Mouse (Mus musculus) embryonic facial prominence, embryonic 13.5 days (tissue): Measurements from ENCODE around the gene Gm20517. TPM values are rescaled to one million over a fixed set of nuclear protein-coding genes. Genes with fewer than 3 reads are reported as not detected.

Source experiments
- ATAC-seq: fragments of 200-750 bp; cut with Nextera tagmentation; 2 replicates; pipeline ENCODE4 v1.8.0; 2017; ENCODE audit warnings: low read depth; ENCODE audit not compliant: insufficient number of reproducible peaks, insufficient read depth, low FRiP score, low TSS enrichment
- H3K27ac ChIP-seq: fragments of 300-500 bp; sonication (generic); 2 replicates; pipeline ENCODE4 v1.5.1; 2015; ENCODE audit warnings: moderate library complexity, mild to moderate bottlenecking, inconsistent platforms
- H3K27me3 ChIP-seq: fragments of 300-500 bp; sonication (generic); 2 replicates; pipeline ENCODE4 v1.6.1; 2015; ENCODE audit warnings: mild to moderate bottlenecking, inconsistent platforms
- H3K36me3 ChIP-seq: fragments of 300-500 bp; sonication (generic); 2 replicates; pipeline ENCODE4 v1.6.1; 2015; ENCODE audit warnings: mild to moderate bottlenecking, inconsistent platforms
- H3K4me1 ChIP-seq: fragments of 300-500 bp; sonication (generic); 2 replicates; pipeline ENCODE4 v1.6.1; 2015; ENCODE audit warnings: inconsistent platforms
- H3K4me2 ChIP-seq: fragments of 300-500 bp; sonication (generic); 2 replicates; pipeline ENCODE4 v1.6.1; 2015; ENCODE audit warnings: moderate library complexity, mild to moderate bottlenecking, inconsistent platforms
- H3K4me3 ChIP-seq: fragments of 300-500 bp; sonication (generic); 2 replicates; pipeline ENCODE4 v1.5.1; 2015; ENCODE audit warnings: mild to moderate bottlenecking, inconsistent platforms
- H3K9ac ChIP-seq: fragments of 300-500 bp; sonication (generic); 2 replicates; pipeline ENCODE4 v1.6.1; 2015; ENCODE audit warnings: mild to moderate bottlenecking, inconsistent platforms
- H3K9me3 ChIP-seq: fragments of 300-500 bp; sonication (generic); 2 replicates; pipeline ENCODE4 v1.6.1; 2016; ENCODE audit warnings: inconsistent platforms
- WGBS: fragments of 180-500 bp; shearing (Covaris S2); methylation state at CpG from one replicate; pipeline ENCODE4 v1.1.7; 2015; ENCODE audit warnings: mixed read lengths; 5-methylcytosine and 5-hydroxymethylcytosine counted together
- polyA plus RNA-seq: library from polyadenylated mRNA; unstranded; fragments of >200 nt; fragmentation: Nextera tagmentation; extraction: Ambion mirVana; gene quantifications from 2 replicates; pipeline ENCODE4 v1.2.1, GENCODE M21; 2015

Gene Gm20517
- polyA plus RNA-seq, 1 experiment from 2014 or later, result 0.96 TPM

DNA sequence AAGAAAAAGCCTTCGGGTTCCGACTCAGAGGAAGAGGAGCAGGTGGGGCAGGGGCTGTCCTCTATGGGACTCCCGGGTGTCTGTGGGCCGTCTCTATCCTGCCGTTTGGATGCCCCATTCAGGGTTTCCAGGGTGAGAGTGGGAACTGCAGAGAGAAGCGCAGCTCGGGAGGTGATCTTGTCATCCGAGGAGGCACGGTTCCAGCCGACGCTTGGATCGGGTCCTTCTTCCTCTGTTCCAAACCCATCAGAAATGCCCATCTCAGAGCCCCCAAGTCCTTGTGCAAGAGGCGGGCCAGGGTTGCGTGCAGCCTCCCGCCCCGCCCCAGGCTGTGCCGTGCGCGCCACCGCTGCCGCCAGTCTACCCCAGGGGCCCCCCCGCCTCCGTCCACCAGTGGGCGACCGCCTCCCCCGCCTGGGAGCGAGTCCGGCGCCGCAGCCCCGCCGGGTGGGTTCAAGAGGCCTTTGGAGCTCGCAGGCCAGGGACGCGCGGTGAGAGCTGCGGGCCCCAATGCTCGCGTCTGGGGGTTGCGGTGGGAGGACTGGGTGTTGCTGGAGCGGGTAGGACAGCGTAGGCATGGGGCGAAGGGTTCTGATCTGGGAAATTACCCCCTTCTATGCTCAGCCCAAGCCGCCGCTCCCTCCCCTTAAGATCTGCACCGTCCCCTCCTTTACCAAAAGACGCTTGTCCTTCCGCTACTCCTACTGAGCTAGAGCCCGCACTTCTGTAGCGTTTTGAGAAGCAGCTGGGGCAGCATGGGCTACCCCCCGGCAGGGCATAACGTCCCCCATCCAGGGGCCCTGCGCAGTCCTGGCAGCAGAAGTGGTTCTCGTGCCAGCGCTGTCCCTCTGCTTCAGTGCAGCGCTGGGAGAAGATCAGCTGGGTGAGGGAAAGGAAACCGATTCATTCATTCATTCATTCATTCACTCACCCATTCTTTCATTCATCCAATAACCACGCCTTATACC, 77.5 kb downstream of the Gm20517 start, which contains the start of gene Frs3:
Gene Frs3 (plus strand): TSS at position 423 of the 968 bp plus-strand sequence.
- Histone ChIP-seq H3K27ac (peak within 1 kb of the TSS; percentile 86), H3K4me3 (peak within 1 kb of the TSS; percentile 89), H3K27me3 (peaks cover 12% of the 10 kb centered on the region), H3K9ac (peak within 1 kb of the TSS; percentile 86), H3K36me3 (peaks cover 22% of the 10 kb centered on the region), H3K9me3 (no peaks in the 10 kb centered on the region), H3K4me1 (peaks cover 28% of the 10 kb centered on the region), H3K4me2 (peak within 1 kb of the TSS; percentile 98)
- 2% methylated on average over 57 of the region's 58 CpGs for WGBS
- ATAC-seq, result peak; percentile 68

DNA sequence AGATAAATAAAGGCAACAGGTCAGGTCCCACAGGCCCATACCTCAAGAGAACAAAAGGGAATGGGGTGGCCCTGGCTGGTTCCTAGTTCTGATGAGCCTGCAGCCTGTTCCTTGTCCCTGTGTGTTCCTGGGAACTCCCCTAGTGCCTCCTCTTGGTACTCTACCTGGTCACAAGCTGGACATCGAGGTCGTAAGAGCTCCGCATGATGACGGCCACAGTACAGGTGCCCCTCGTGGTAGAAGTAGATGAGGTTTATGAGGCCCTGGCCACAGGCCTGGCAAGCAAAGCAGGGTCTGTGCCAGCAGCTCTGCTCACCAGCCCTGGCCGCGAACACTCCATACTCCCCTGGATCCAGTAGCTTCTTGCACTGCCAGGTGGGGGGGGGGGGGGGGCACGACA, 78.5 kb downstream of the Gm20517 start:
- Histone ChIP-seq H3K9me3 (no peaks in the 10 kb centered on the region), H3K4me2 (peak overlapping the region; percentile 98), H3K9ac (no peak overlapping the region), H3K4me1 (peaks cover 34% of the 10 kb centered on the region), H3K27ac (no peak overlapping the region), H3K36me3 (peaks cover 12% of the 10 kb centered on the region), H3K27me3 (peaks cover 13% of the 10 kb centered on the region), H3K4me3 (peak overlapping the region; percentile 89)
- WGBS, result 81% methylated on average over 8 of the region's 8 CpGs
- ATAC-seq, result no peak

DNA sequence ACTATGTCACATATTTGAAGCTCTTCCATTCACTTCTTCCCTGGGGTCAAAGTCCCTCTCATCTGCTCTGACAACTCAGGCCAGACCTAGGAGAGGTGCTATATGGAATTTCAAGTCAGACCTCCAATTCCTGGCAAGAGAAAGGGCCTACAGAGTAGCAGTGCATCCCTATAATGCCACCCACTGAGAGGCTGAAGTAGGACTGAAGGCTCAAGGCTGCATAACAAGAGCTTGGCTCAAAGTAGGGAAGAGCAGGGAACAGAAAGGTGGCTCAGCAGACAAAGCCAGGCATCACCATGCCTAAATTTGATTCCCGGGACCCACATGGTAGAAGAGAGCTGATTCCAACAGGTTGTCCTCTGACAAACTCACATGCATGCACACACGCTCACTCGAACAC, 80.3 kb downstream of the Gm20517 start:
- Histone ChIP-seq H3K4me1 (peaks cover 37% of the 10 kb centered on the region), H3K27me3 (peaks cover 13% of the 10 kb centered on the region), H3K9me3 (no peaks in the 10 kb centered on the region), H3K36me3 (no peaks in the 10 kb centered on the region; the same call in 1 of the 2 replicates), H3K4me3 (no peak overlapping the region), H3K4me2 (no peak overlapping the region), H3K27ac (no peak overlapping the region), H3K9ac (no peak overlapping the region)
- WGBS, result 90% methylated on average over 3 of the region's 3 CpGs
- no peak for ATAC-seq

DNA sequence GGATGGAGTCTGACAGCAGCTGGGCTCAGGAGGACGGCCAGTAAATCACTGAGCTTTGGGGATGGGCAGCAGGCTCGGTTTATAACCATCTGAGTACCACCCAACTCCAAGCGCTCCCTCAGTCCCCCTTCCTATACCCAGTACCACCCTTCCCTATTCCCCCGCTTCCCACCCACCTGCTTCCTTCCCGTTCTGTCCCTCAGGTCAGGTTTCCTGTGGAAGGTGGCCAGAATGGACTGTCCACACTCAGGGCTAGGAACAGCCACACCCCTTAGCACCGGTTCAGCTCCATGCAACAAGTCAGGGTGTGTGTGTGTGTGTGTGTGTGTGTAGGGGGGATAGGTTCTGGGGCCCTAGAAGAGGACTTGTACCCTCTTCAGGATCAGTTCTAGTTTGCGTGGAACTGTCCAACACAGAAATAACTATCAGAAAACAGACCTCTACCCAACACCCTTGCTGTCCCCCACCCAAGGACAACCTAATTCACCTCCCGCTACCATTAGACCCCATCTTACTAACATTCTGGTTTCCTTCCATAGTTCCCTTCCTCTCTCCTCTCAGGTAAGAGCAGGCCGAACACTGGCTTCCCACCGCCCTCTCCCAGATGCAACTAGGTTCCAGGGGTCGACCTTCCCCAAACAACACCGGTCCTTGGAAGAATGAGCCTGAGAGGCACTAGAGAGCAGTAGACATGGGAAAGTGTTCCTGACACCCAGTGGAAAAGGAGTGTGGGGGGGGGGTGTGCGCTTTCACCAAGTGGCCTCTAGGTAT, 82.5 kb downstream of the Gm20517 start:
- Histone ChIP-seq H3K4me3 (peak overlapping the region; percentile 68), H3K4me2 (peak overlapping the region; percentile 75), H3K9me3 (no peaks in the 10 kb centered on the region), H3K27me3 (peaks cover 13% of the 10 kb centered on the region), H3K36me3 (peaks cover 7% of the 10 kb centered on the region), H3K9ac (peak overlapping the region; percentile 88), H3K27ac (no peak overlapping the region), H3K4me1 (peaks cover 30% of the 10 kb centered on the region)
- 36% methylated on average over 13 of the region's 13 CpGs for WGBS
- ATAC-seq, result no peak

DNA sequence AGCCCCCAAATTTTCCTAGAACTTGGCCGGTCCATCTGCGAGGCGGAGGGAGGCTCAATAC, 82.9 kb downstream of the Gm20517 start, which contains the start of gene Gm21981:
Gene Gm21981 (minus strand): TSS at position 14 of the 61 bp plus-strand sequence.
- H3K9me3 ChIP-seq, result no peaks in the 10 kb centered on the region
- peaks cover 27% of the 10 kb centered on the region for H3K4me1 ChIP-seq
- 1% methylated on average over 3 of the region's 3 CpGs for WGBS
- peaks cover 11% of the 10 kb centered on the region for H3K36me3 ChIP-seq
- peak within 1 kb of the TSS; percentile 88 for H3K9ac ChIP-seq
- peak within 1 kb of the TSS; percentile 68 for H3K4me3 ChIP-seq
- peaks cover 13% of the 10 kb centered on the region for H3K27me3 ChIP-seq
- H3K4me2 ChIP-seq, result peak within 1 kb of the TSS; percentile 75
- H3K27ac ChIP-seq, result peak within 1 kb of the TSS; percentile 44
- ATAC-seq, result no peak

DNA sequence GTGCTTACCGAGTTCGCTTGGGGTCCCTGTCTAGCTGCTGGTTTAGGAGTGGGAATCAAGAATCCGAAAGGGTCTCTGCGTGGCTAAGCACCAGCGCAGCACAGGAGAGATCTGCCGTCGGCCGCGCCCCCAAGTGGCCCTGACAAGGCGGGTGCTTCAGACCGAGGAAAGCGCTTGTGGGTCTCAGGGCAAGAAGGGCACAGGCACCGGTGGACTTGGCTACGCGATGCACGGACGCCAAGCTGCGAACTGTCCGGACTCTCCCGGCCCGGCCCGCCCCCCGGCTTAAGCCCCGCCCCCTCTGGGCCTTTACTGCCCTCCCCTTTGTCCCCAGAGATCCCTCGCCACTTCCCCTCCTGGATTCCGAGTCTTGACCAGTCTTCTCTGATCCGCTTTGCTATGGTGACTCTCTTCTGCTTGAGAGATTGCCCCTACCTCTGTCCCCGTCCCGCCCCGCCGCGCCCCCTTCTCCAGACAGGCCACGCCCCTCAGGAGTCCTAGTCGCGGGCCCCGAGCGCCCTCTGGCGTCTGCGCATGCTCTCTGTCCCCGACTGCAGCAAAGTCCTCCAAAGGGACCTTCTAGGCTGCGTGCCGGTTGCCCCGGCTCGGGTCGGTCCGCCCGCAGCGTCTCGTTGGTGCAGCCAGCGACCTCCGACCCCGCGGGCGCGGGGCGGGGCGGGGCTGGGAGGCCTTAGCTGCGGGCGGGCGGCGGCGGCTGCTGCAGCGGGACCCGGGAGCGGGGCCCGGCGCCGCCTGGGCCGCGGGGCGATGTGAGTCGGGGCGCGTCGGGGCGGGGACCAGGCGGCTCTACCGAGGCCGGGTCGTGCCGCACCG, 83.3 kb downstream of the Gm20517 start, which contains the start of gene Prickle4:
Gene Prickle4 (minus strand): TSS at position 234 of the 834 bp plus-strand sequence.
- H3K4me1 ChIP-seq, result peaks cover 22% of the 10 kb centered on the region
- WGBS, result 1% methylated on average over 59 of the region's 82 CpGs
- peak; percentile 92 for ATAC-seq
- H3K4me3 ChIP-seq, result peak within 1 kb of the TSS; percentile 68
- peak within 1 kb of the TSS; percentile 44 for H3K27ac ChIP-seq
- H3K36me3 ChIP-seq, result peaks cover 15% of the 10 kb centered on the region
- H3K27me3 ChIP-seq, result peaks cover 13% of the 10 kb centered on the region
- H3K9me3 ChIP-seq, result no peaks in the 10 kb centered on the region
- H3K9ac ChIP-seq, result peak within 1 kb of the TSS; percentile 88
- H3K4me2 ChIP-seq, result peak within 1 kb of the TSS; percentile 75

DNA sequence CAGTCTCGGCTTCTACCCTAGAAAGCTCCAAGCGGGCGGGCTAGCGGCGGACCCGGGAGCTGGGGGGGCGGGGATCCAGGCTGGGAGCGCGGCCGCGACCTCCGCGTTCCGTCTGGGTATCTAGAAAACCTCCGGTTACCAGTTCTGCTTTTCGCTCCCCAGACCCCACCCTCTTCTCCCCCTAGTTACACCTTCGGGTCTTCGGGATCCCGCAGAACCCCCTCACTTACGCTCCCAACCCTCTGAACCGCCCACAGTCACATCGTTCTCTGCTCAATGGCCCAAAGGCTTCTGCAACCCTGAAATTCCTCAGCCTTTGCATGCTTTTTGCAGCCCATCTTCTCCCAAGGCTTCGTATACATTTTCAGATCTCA, 83.9 kb downstream of the Gm20517 start:
- ATAC-seq, result no peak
- H3K4me3 ChIP-seq, result peak overlapping the region; percentile 68
- H3K4me2 ChIP-seq, result peak overlapping the region; percentile 75

DNA sequence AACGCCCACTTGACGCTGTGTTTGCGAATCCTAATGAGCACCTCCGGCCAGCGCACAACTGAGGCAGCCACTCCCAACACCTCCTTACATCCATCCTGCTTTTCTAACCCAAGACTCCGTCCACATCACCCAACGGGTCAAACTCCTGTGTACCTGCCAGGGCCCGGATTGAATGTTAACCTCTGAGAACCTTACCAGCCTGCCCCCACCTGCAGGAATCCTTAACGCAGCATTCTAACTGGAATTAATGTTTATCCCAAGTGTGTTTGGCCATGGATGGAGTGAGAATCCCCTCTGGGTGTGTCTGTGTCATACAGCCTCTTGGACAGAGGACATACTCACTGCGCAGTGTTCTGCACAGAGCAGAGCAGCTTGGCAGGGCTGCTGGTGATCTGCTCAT, 86.8 kb downstream of the Gm20517 start:
- peaks cover 23% of the 10 kb centered on the region for H3K27me3 ChIP-seq
- H3K36me3 ChIP-seq, result peaks cover 48% of the 10 kb centered on the region
- no peak for ATAC-seq
- no peak overlapping the region for H3K4me2 ChIP-seq
- H3K27ac ChIP-seq, result no peak overlapping the region
- H3K4me1 ChIP-seq, result peaks cover 18% of the 10 kb centered on the region
- no peaks in the 10 kb centered on the region for H3K9me3 ChIP-seq
- WGBS, result 85% methylated on average over 10 of the region's 10 CpGs
- no peak overlapping the region for H3K9ac ChIP-seq
- no peak overlapping the region for H3K4me3 ChIP-seq

More for the DNA sequence above, 83.9 kb downstream of the Gm20517 start:
- WGBS, result under 1% methylated on average over 23 of the region's 23 CpGs
- Histone ChIP-seq H3K9ac (peak overlapping the region; percentile 88), H3K9me3 (no peaks in the 10 kb centered on the region), H3K27me3 (peaks cover 13% of the 10 kb centered on the region), H3K4me1 (peaks cover 18% of the 10 kb centered on the region), H3K27ac (peak overlapping the region; percentile 44; the same call in 1 of the 2 replicates), H3K36me3 (peaks cover 21% of the 10 kb centered on the region)

GRCm38 (mm10) chr17:47699055-47699454, 87.7 kb downstream of the Gm20517 start:
- Histone ChIP-seq H3K9ac (no peak overlapping the region), H3K27ac (no peak overlapping the region), H3K4me1 (peaks cover 13% of the 10 kb centered on the region), H3K9me3 (no peaks in the 10 kb centered on the region), H3K27me3 (peaks cover 19% of the 10 kb centered on the region), H3K4me2 (no peak overlapping the region), H3K36me3 (peaks cover 55% of the 10 kb centered on the region), H3K4me3 (no peak overlapping the region)
- 76% methylated on average over 2 of the region's 2 CpGs for WGBS
- ATAC-seq, result no peak

GRCm38 (mm10) chr17:47701793-47702192, 90.4 kb downstream of the Gm20517 start:
- ATAC-seq, result no peak
- H3K4me3 ChIP-seq, result no peak overlapping the region
- H3K4me1 ChIP-seq, result 0 out of 2 replicates have a peak, but pooled peaks cover 5% of the 10 kb centered on the region
- H3K27me3 ChIP-seq, result peaks cover 19% of the 10 kb centered on the region
- WGBS, result 69% methylated on average over 9 of the region's 9 CpGs
- H3K27ac ChIP-seq, result no peak overlapping the region
- no peaks in the 10 kb centered on the region for H3K9me3 ChIP-seq
- no peak overlapping the region for H3K4me2 ChIP-seq
- peak overlapping the region; percentile 3; the same call in 1 of the 2 replicates for H3K9ac ChIP-seq
- peaks cover 59% of the 10 kb centered on the region for H3K36me3 ChIP-seq
